Mouse (Mus musculus) kidney, postnatal 25 days (tissue): ENCODE results near the gene Fam83g.

Experiments
- DNase-seq, 2 experiments: peaks; one replicate each; pipeline ENCODE4 v3.0.0; 2021; ENCODE audit warnings: mixed read lengths in 2 of 2

Gene Fam83g

DNA sequence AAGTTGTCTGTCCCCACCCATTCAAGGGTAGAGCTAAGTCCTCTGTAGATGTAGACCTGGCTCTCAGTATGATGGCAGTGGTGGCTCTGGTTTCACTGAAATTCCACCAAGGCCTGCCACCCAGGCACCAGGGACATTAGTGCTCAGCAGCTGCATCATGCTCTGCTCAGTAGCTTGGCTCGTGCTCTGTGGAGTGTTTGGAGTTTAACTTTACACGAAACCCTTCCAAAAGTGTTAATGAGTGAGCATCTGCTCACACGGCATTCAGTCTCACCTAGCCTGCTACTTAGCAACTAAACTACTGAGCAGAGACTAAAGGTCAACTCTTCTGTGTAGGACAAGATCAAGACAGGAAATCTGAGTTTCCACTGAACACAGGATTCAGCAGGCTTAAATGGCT, 36.7 kb downstream of the Fam83g start, which contains the start of gene Slc5a10:
TSS of gene Slc5a10 (minus strand) at position 191 of the 400 bp plus-strand sequence.
- DNase-seq: peak; percentile 67 to 83

DNA sequence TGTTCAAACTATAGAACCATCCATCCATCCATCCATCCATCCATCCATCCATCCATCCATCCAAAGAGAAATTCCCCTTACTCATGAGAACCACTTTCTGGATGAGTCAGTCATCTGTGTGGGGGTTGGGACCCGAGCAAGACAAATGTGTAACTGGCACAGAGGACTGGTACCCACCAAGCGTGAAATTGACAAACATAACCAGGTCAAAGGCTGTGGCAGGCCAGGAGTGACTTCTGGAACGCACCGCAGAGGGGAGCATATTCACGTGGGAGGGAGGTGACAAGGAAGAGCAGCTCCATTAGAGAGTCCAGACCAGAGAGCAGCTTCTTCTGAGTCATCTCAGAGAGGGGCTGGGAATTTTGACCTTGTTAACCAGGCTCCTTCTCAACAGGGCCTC, 38.2 kb downstream of the Fam83g start:
- peak; percentile 69 to 90 for DNase-seq

DNA sequence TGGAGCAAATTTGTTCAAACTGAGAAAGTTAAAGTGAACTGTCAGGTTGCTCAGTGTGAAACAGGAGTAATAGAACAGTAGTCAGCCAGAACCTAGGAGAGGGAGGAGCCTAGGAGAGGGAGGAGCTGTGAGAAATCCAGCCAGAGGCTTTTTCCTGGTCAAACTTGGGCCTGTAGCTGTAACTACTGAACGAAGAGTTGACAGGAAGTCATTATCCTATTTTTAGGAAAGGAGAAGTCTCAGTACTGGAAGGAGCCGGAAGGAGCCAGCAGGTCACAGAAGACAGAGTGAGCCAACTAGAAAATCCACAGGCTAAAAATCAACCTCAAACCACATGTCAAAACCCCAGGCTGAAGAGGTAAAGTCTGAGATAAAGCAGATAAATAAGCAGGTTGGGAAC, 44.1 kb downstream of the Fam83g start:
- DNase-seq: peak; percentile 62 to 73

DNA sequence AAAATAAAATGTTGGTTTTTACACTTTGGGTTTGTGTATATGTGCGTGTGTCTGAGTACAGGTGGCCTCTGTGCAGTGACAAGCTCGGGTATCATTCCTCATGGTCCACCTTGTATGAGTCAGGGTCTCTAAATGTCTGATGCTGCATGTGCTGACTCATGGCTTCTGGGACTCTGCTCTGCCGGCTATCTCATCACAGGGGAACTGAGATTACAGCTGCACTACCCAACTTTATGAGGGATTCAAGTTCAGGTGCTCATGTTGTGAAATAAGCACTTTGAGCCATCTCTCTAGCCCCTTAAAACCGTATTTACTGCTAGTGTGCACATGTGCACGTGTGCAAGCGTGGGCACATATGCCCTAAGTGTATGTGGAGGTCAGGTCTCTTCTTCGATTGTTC, 48.8 kb downstream of the Fam83g start:
- DNase-seq: no peak

GRCm38 (mm10) chr11:61737290-61737689, 53.4 kb downstream of the Fam83g start:
- DNase-seq: no peak

- DNase-seq: no peak
Measured at GRCm38 (mm10) chr11:61740500-61740899, 56.6 kb downstream of the Fam83g start.

GRCm38 (mm10) chr11:61743768-61744167, 59.9 kb downstream of the Fam83g start:
- no peak for DNase-seq

- DNase-seq: no peak
Measured at GRCm38 (mm10) chr11:61744460-61744859, 60.6 kb downstream of the Fam83g start.

DNA sequence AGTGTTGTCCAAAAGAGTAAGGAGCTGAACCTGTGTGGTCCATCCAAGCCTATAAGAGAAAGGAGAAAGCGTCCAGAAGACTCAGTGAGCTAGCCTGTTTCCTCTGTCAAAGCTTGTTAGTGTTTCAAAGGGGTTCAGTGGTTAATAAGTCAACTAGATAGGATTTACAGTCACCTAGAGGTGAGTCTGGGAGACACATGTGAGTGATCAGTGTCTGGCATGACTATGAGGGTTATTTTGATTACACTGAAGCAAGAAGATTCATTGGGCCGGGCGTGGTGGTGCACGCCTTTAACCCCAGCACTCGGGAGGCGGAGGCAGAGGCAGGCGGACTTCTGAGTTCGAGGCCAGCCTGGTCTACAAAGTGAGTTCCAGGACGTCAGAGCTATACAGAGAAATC, 61.9 kb downstream of the Fam83g start:
- DNase-seq: no peak

- DNase-seq: peak in 1 of 2 experiments; percentile 24
Measured at GRCm38 (mm10) chr11:61747161-61747560, 63.3 kb downstream of the Fam83g start.

GRCm38 (mm10) chr11:61751612-61752011, 67.7 kb downstream of the Fam83g start:
- DNase-seq: peak in 1 of 2 experiments; percentile 24

DNA sequence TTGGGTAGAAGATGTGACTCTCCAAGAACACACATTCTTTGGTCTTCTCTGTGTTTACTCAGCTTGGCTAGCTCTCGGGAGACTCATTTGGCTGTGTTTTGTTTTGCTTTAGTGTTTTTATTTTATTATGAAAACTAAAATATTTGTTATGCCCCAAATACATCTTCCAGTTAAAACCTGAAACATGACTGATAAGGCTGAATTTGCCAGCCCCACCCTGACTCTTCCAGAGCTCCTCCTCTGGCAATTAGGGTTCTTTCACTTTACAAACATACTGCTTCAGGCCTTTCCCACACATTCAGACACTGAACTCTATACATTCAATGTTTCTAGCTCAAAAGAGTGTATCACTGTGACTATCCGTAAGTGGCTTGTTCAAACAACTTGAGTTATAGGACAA, 73.3 kb downstream of the Fam83g start:
- DNase-seq: no peak
